Mouse (Mus musculus): ENCODE results near the gene F830045P16Rik. TPM values are rescaled to one million over a fixed set of nuclear protein-coding genes. Genes with fewer than 3 reads are reported as not detected.

The F830045P16Rik gene
- polyA plus RNA-seq, 1 experiment from 2014 or later = 0.05 TPM

GRCm38 (mm10) chr2:129531102-129531501 is 5.3 kb downstream of the F830045P16Rik start:
- Histone ChIP-seq H3K4me1 (replicated peaks; ENCODE audit: control insufficient read depth, insufficient read depth) (0 out of 2 replicates have a peak, but pooled peaks cover 4% of the 10 kb centered on the region), H3K4me3 (ENCODE audit: low read depth, low read length) (no peak overlapping the region), H3K4me2 (replicated peaks; ENCODE audit: low read depth) (no peak overlapping the region), H3K36me3 (ENCODE audit: control insufficient read depth, insufficient read depth, low read length) (no peaks in the 10 kb centered on the region), H3K9ac (ENCODE audit: low read length) (no peak overlapping the region), H3K27ac (replicated peaks) (no peak overlapping the region), H3K27me3 (ENCODE audit: control insufficient read depth, insufficient read depth, low read length) (no peaks in the 10 kb centered on the region), H3K9me3 (ENCODE audit: control insufficient read depth, low read length) (no peaks in the 10 kb centered on the region)
- no peak for DNase-seq (ENCODE audit: low spot score)
- ATAC-seq (ENCODE audit: low FRiP score, low TSS enrichment) = no peak
- TF ChIP-seq EP300 (optimal IDR thresholded peaks at IDR 0.05) (no peak), CTCF (IDR thresholded peaks at IDR 0.05; ENCODE audit: low read depth) (no peak)

GRCm38 (mm10) chr2:129529297-129530209 is 6.8 kb downstream of the F830045P16Rik start:
- no peaks in the 10 kb centered on the region for H3K36me3 ChIP-seq (ENCODE audit: control insufficient read depth, insufficient read depth, low read length)
- no peak overlapping the region for H3K9ac ChIP-seq (ENCODE audit: low read length)
- H3K4me3 ChIP-seq (ENCODE audit: low read depth, low read length) = no peak overlapping the region
- no peak overlapping the region for H3K27ac ChIP-seq (replicated peaks)
- no peak overlapping the region for H3K4me2 ChIP-seq (replicated peaks; ENCODE audit: low read depth)
- 0 out of 2 replicates have a peak, but pooled peaks cover 4% of the 10 kb centered on the region for H3K4me1 ChIP-seq (replicated peaks; ENCODE audit: control insufficient read depth, insufficient read depth)
- TF ChIP-seq EP300 (optimal IDR thresholded peaks at IDR 0.05) = no peak
- no peak for TF ChIP-seq CTCF (IDR thresholded peaks at IDR 0.05; ENCODE audit: low read depth)
- WGBS = 26% methylated on average over 14 of the region's 14 CpGs
- no peak for ATAC-seq (ENCODE audit: low FRiP score, low TSS enrichment)
- DNase-seq (ENCODE audit: low spot score) = no peak
- no peaks in the 10 kb centered on the region for H3K9me3 ChIP-seq (ENCODE audit: control insufficient read depth, low read length)
- no peaks in the 10 kb centered on the region for H3K27me3 ChIP-seq (ENCODE audit: control insufficient read depth, insufficient read depth, low read length)

GRCm38 (mm10) chr2:129527916-129528315 is 8.5 kb downstream of the F830045P16Rik start:
- H3K27ac ChIP-seq (replicated peaks) = no peak overlapping the region

GRCm38 (mm10) chr2:129526322-129526721 is 10.1 kb downstream of the F830045P16Rik start:
- Histone ChIP-seq H3K9me3 (ENCODE audit: control insufficient read depth, low read length) (no peaks in the 10 kb centered on the region), H3K27me3 (ENCODE audit: control insufficient read depth, insufficient read depth, low read length) (no peaks in the 10 kb centered on the region), H3K4me2 (replicated peaks; ENCODE audit: low read depth) (no peak overlapping the region), H3K9ac (ENCODE audit: low read length) (no peak overlapping the region), H3K4me3 (ENCODE audit: low read depth, low read length) (no peak overlapping the region), H3K4me1 (replicated peaks; ENCODE audit: control insufficient read depth, insufficient read depth) (0 out of 2 replicates have a peak, but pooled peaks cover 4% of the 10 kb centered on the region), H3K27ac (replicated peaks) (peak overlapping the region; percentile 70; the same call in 1 of the 2 replicates), H3K36me3 (ENCODE audit: control insufficient read depth, insufficient read depth, low read length) (no peaks in the 10 kb centered on the region)
- no peak for ATAC-seq (ENCODE audit: low FRiP score, low TSS enrichment)
- TF ChIP-seq EP300 (optimal IDR thresholded peaks at IDR 0.05) (no peak), CTCF (IDR thresholded peaks at IDR 0.05; ENCODE audit: low read depth) (no peak)
- WGBS = 38% methylated on average over 4 of the region's 4 CpGs
- DNase-seq (ENCODE audit: low spot score) = no peak

More at GRCm38 (mm10) chr2:129527916-129528315, 8.5 kb downstream of the F830045P16Rik start:
- DNase-seq (ENCODE audit: low spot score) (no peak), ATAC-seq (ENCODE audit: low FRiP score, low TSS enrichment) (no peak)
- Histone ChIP-seq H3K4me3 (ENCODE audit: low read depth, low read length) (no peak overlapping the region), H3K4me2 (replicated peaks; ENCODE audit: low read depth) (no peak overlapping the region), H3K36me3 (ENCODE audit: control insufficient read depth, insufficient read depth, low read length) (no peaks in the 10 kb centered on the region), H3K9ac (ENCODE audit: low read length) (no peak overlapping the region), H3K9me3 (ENCODE audit: control insufficient read depth, low read length) (no peaks in the 10 kb centered on the region), H3K4me1 (replicated peaks; ENCODE audit: control insufficient read depth, insufficient read depth) (0 out of 2 replicates have a peak, but pooled peaks cover 4% of the 10 kb centered on the region), H3K27me3 (ENCODE audit: control insufficient read depth, insufficient read depth, low read length) (no peaks in the 10 kb centered on the region)
- 80% methylated on average over 4 of the region's 4 CpGs for WGBS
- TF ChIP-seq CTCF (IDR thresholded peaks at IDR 0.05; ENCODE audit: low read depth) = no peak
- TF ChIP-seq EP300 (optimal IDR thresholded peaks at IDR 0.05) = no peak

GRCm38 (mm10) chr2:129525644-129526043 is 10.8 kb downstream of the F830045P16Rik start:
- H3K27me3 ChIP-seq (ENCODE audit: control insufficient read depth, insufficient read depth, low read length) = no peaks in the 10 kb centered on the region
- H3K9ac ChIP-seq (ENCODE audit: low read length) = no peak overlapping the region
- no peak for TF ChIP-seq CTCF (IDR thresholded peaks at IDR 0.05; ENCODE audit: low read depth)
- no peak for TF ChIP-seq EP300 (optimal IDR thresholded peaks at IDR 0.05)
- no peak overlapping the region for H3K27ac ChIP-seq (replicated peaks)
- ATAC-seq (ENCODE audit: low FRiP score, low TSS enrichment) (no peak), DNase-seq (ENCODE audit: low spot score) (no peak)
- no peak overlapping the region for H3K4me2 ChIP-seq (replicated peaks; ENCODE audit: low read depth)
- H3K36me3 ChIP-seq (ENCODE audit: control insufficient read depth, insufficient read depth, low read length) = no peaks in the 10 kb centered on the region
- no peak overlapping the region for H3K4me3 ChIP-seq (ENCODE audit: low read depth, low read length)
- no peaks in the 10 kb centered on the region for H3K9me3 ChIP-seq (ENCODE audit: control insufficient read depth, low read length)
- H3K4me1 ChIP-seq (replicated peaks; ENCODE audit: control insufficient read depth, insufficient read depth) = 0 out of 2 replicates have a peak, but pooled peaks cover 4% of the 10 kb centered on the region

GRCm38 (mm10) chr2:129518526-129518925 is 17.9 kb downstream of the F830045P16Rik start:
- Histone ChIP-seq H3K4me3 (ENCODE audit: low read depth, low read length) (no peak overlapping the region), H3K4me2 (replicated peaks; ENCODE audit: low read depth) (no peak overlapping the region), H3K36me3 (ENCODE audit: control insufficient read depth, insufficient read depth, low read length) (no peaks in the 10 kb centered on the region), H3K9ac (ENCODE audit: low read length) (no peak overlapping the region), H3K4me1 (replicated peaks; ENCODE audit: control insufficient read depth, insufficient read depth) (no peaks in the 10 kb centered on the region), H3K27ac (replicated peaks) (no peak overlapping the region), H3K27me3 (ENCODE audit: control insufficient read depth, insufficient read depth, low read length) (no peaks in the 10 kb centered on the region), H3K9me3 (ENCODE audit: control insufficient read depth, low read length) (no peaks in the 10 kb centered on the region)
- no peak for DNase-seq (ENCODE audit: low spot score)
- WGBS = 84% methylated on average over 3 of the region's 3 CpGs
- ATAC-seq (ENCODE audit: low FRiP score, low TSS enrichment) = no peak
- TF ChIP-seq CTCF (IDR thresholded peaks at IDR 0.05; ENCODE audit: low read depth) (no peak), EP300 (optimal IDR thresholded peaks at IDR 0.05) (no peak)

All from stomach, postnatal 0 days (tissue).